Mouse (Mus musculus) MEL-GATA-1-ER (cell line): ENCODE data around the gene 3110009E18Rik.

Experiments used
- DNase-seq: peaks from one replicate; pipeline ENCODE4 v3.0.0-alpha.2; 2012; ENCODE audit warnings: low read depth; ENCODE audit errors: extremely low read depth

3110009E18Rik gene

GRCm38 (mm10) chr1:120142551-120142950, 21.6 kb downstream of the 3110009E18Rik start:
- no peak for DNase-seq

GRCm38 (mm10) chr1:120145527-120146216, 24.7 kb downstream of the 3110009E18Rik start:
- no peak for DNase-seq

DNA sequence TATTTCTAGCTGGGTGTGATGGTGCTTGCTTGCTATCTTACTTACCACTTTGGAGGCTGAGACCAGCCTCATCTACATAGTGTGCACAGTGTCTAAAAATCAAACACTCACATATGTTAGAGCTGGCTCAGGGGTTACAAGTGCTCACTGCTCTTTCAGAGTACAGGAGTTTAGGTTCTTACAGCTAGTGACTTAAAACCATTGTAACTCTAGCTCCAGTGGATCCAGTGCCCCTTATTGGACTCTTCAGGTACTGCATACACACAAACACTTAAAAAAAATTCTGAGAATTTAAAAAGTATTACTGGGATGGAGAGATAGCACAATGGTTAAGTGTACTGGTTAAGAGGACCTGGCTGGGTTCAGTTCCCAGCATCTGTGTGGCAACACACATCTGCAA, 26.0 kb downstream of the 3110009E18Rik start:
- no peak for DNase-seq

DNA sequence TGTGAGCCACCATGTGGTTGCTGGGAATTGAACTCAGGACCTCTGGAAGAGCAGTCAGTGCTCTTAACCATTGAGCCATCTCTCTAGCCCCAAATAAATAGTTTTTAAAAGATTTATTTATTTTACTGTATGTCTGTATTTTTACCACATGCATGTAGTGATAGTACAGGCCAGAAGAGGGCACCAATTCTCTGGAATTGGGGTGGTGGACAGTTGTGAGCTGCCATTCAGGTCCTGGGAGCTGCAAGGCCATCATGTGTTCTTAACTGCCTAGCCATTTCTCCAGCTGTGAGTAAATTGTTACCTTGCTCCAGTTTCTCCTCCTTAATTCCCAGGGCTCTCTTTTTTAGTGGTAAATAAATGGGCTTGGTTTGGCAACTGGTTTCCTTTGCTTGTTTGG, 33.2 kb downstream of the 3110009E18Rik start:
- no peak for DNase-seq

- no peak for DNase-seq
Observed at GRCm38 (mm10) chr1:120155325-120155724, 34.3 kb downstream of the 3110009E18Rik start.

GRCm38 (mm10) chr1:120158474-120159127, 37.6 kb downstream of the 3110009E18Rik start:
- no peak for DNase-seq

DNA sequence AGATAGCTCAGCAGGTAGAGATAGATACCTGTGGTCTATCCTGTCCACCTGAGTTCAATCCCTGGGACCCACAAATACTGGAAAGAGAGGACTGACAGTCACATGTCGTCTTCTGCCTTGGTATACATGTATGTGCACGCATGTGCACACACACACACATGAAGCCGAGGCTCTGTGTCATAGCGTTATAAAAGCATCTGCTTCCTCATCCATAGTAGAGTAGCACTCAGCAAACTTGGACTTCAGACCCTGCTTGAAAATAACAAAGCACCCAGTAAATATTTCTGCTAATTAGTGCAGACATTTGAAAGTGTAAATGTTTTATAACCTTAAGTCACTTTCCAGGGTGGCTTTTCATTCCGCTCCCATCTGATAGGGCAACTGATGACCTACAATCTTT, 40.5 kb downstream of the 3110009E18Rik start:
- DNase-seq = no peak

DNA sequence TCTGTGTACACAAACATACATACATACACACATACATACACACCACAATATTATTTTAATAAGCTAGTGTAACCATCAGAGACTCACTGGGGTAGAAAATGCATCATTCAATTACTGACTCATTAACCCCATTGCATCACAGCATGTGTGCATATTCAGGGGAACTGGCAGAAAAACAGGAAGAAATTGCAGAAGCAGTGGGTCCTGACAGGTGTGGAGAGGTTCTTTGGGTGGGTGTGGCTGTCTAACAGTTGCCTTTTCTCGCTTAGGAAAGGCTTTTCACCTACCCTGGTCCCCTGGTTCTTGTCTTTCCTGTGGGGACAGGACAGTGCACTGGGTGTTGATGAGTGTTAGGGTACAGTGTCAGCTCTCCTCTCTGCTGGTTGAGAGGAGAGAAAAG, 41.6 kb downstream of the 3110009E18Rik start:
- DNase-seq = no peak

GRCm38 (mm10) chr1:120168016-120168415, 47.0 kb downstream of the 3110009E18Rik start:
- DNase-seq = no peak

GRCm38 (mm10) chr1:120168674-120169073, 47.7 kb downstream of the 3110009E18Rik start:
- DNase-seq = no peak

DNA sequence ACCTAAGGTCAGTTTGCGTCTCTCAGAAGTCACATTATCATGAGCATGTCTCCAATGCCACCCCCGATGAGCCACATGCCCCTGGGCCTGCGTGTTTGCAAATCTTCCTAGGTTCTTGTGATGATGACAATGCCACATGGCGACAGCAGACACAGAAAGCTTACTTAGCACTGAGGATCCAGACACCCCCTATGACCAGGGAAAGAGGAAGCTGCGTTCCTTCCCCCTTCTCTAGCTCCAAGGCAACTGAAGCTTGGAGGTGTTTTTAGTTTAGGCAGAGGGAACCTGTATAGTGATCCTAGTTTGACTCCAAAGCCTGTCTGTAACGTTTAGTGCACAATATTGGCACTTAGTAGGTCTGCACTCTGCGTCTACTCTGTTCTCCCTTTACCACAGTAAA, 49.3 kb downstream of the 3110009E18Rik start:
- no peak for DNase-seq

DNA sequence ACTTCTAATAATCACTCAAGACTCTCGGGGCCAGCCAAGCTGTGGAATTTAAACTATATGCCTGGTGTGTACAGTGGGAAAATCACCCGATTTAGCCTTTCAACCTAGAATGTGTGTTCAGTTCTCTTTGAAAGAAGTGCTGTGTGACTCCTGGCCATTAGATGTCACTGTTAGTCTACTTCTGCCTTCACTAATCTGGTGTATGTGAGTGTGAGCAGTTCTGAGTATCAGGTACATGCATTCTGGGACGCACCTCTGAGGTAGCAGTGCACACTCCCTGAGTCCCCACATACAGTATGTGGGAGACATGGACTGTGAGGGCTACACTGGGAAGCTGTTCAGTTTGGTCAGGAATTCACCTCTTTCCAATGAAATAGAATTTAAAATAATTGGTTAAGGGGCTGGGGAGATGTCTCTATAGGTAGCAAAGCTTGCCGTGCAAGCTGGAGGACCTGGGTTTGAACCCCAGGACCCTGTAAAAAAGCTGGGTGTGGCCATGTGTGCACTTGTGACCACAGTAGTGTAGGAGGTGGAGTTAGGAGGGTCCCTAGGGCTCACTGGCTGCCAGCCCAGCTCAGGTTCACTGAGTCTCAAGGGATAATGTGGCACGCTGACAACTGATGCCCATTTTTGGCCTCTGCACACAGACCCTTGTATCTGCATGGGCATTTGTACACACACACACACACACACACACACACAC, 51.0 kb downstream of the 3110009E18Rik start:
- no peak for DNase-seq

DNA sequence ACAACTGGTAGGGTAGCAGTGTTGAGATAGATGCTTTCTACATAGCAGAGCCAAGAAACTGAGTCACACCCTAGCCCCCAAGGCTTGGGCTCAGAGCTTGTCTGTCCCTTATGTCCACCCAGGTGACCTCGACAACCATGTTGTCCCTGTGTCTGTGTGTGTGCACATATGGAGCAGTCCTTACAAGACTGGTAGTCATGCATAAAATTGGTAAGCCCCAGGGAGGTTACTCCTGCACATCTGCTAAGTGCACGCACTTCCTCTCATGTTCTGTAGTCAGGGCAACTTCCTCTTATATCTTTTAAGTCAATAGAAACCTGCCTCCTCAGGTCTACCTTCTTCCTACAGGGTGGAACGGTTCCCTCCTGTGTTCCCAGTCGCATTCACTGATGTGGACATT, 54.0 kb downstream of the 3110009E18Rik start:
- no peak for DNase-seq

DNA sequence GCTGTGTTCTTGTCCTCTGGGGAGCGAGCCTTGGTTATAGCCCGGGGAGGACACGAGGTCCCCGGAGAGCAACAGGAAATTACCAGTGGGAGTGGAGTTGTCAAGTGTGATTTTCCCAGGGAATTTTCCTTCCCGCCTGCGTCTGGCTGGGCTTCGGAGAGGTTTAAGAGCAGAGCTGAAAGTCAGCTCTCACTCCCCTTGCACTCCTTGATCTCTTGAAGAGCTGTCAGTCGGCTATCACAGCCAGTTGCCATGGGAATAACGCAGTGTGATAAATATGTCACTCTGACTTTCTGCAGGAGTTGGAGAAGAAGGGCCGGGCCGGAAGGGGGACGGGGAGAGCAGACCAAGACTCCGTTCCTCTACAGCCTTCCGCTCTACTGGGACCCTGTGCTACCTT, 55.3 kb downstream of the 3110009E18Rik start:
- no peak for DNase-seq

- no peak for DNase-seq
Observed at GRCm38 (mm10) chr1:120177141-120177540, 56.2 kb downstream of the 3110009E18Rik start.

DNA sequence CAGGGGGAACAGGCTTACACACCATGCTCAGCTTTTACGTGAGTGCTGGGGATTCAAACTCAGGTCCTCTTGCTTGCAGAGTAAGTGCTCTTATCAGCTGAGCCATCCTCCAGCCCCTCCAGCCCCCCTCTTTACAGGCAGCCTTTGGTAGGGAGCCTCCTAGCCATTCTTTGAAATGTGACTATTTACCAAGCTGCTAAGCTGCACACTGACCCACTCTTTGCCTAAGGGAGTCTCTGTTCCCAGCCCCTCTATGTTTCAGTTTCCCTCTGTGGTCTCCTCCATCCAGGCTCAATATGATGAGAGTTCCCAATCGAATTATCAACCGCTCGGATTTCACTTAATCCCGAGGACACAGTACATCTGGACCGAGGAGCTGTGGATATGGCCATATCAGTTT, 65.2 kb downstream of the 3110009E18Rik start:
- DNase-seq = no peak

- no peak for DNase-seq
Observed at GRCm38 (mm10) chr1:120186655-120187054, 65.7 kb downstream of the 3110009E18Rik start.

GRCm38 (mm10) chr1:120187059-120187458, 66.1 kb downstream of the 3110009E18Rik start:
- no peak for DNase-seq

DNA sequence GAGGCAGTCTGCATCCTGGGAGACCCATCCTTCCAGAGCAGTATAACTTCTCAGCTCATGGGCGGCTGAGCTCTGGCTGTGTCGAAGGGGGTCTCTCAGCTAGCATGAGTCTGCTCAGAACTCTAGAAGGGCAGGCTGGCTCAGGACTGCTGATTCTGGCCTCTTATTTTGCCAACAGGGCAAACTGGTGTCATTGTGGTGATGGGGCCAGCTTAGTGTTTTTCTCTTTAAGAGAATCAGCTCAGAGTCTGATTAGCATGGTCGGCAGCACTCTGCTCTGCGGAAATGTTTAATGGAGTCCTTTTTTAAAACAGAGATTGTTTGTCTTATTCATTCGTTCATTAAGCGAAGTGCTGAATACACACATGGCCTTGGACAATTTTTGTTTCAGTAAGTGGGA, 68.2 kb downstream of the 3110009E18Rik start:
- no peak for DNase-seq

- DNase-seq = no peak
Observed at GRCm38 (mm10) chr1:120190300-120190699, 69.3 kb downstream of the 3110009E18Rik start.

GRCm38 (mm10) chr1:120190946-120191345, 70.0 kb downstream of the 3110009E18Rik start:
- no peak for DNase-seq

DNA sequence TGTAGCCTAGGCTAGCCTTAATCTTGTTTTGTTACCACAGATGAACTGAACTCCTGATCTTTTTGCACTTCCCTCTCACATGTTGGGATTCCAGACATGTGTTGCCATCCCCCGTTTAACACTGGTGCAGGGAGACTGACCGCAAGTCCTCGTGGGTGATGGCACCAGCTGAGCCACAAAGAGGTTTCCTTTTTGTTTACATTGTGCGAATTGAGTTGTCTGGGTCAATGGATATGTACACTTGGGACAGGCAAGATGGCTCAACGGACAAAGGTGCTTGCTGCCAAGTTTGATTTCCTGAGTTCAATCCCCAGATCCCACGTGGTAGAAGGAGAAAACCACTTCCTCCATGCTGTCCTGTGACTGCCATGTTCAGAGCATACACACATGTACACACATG, 71.3 kb downstream of the 3110009E18Rik start:
- no peak for DNase-seq
